Mouse (Mus musculus): ENCODE data around the gene Bcl7a.

Bcl7a gene

GRCm38 (mm10) chr5:123326751-123327148 is 16.9 kb upstream of the Bcl7a start:
- DNase-seq (ENCODE audit: low read depth in 1 of 2, low spot score in 2 of 2): no peak

DNA sequence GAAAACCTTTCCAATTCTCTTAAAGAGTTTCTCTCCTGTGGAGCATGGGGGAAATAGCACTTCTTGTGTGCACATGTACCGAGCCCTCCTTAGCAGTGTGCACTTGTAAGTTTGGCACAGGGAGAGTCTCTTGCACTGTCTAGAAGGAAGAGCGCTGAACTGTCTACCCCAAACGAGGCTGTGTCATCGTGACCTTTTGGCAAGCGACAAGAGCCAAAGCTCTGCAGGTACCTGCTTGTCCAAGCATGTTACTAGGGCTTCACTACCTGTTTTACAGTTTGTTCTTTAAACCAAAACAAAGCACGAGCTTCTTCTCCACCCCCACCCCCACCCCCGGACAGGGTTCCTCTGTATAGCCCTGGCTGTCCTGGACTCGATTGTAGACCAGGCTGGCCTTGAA is 15.9 kb upstream of the Bcl7a start:
- DNase-seq (ENCODE audit: low read depth in 1 of 2, low spot score in 2 of 2): no peak

DNA sequence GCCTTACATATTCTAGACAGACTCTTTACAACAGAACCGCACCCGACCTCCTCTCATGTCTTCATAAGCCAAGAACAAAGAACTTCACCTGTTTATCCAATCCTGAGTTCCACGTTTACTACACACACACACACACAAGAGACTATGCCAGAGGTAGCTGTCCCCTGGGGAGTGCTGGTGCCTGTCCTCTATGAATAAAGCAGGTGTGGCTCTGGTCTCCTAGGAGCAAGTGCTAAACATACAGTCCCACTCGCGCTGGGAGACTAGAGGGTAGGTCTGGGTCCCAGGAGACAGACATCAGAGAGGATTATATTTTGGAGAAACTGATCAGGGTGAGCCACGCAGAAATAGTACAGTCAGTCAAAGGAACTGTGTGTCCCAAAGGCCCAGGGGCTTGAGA is 10.1 kb upstream of the Bcl7a start:
- DNase-seq (ENCODE audit: low read depth in 1 of 2, low spot score in 2 of 2): no peak

DNA sequence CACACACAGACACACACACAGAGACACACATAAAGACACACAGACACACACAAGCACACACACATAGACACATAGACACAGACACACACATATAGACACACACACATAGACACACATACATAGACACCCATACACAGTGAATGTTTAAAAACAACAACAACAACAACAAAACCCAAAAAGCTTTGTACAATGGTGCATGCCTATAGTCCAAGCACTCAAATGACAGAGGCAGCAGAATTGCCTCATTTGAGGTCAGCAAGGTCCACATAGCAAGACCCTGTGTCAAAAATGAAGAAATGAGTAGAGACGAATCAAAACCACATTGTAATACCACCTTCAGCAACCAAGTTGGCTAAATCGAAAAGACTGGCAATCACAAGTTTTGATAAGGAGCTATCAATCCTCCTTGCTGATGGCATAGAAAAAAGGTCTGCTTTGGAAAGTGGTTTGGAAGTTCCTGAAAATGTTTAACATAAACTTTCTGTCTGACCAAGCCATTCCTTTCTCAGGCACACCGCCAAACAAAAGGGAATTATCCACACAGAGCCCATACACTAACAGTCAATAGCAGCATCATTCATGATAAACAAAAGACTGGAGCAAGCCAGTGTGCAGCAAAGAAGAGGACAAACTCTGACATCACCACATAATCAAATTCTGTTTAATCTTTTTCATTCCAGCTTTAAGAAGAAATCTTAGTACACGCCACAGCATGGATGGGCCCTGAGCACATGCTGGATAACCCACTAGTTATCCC is 7.3 kb upstream of the Bcl7a start:
- DNase-seq (ENCODE audit: low read depth in 1 of 2, low spot score in 2 of 2): no peak

- DNase-seq (ENCODE audit: low read depth in 1 of 2, low spot score in 2 of 2): no peak
Measured at GRCm38 (mm10) chr5:123338463-123338862, 5.2 kb upstream of the Bcl7a start.

DNA sequence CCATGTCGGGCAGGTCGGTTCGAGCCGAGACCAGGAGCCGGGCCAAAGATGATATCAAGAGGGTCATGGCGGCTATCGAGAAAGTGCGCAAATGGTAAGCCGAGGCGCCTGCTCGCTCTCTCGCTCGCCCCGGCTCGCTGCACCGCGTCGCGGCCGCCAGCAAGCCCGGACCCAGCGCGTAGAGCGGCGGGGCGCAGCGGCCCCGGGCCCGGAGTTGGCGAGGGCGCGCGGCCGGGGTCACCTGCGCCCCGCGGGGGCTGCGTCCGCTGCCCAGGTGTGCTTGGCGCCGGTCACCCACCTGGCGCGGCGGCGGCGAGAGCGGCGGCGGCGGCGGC is 961 bp downstream of the Bcl7a start:
- DNase-seq (ENCODE audit: low read depth in 1 of 2, low spot score in 2 of 2): no peak

GRCm38 (mm10) chr5:123344963-123345852 is 1.6 kb downstream of the Bcl7a start:
- no peak for DNase-seq (ENCODE audit: low read depth in 1 of 2, low spot score in 2 of 2)

DNA sequence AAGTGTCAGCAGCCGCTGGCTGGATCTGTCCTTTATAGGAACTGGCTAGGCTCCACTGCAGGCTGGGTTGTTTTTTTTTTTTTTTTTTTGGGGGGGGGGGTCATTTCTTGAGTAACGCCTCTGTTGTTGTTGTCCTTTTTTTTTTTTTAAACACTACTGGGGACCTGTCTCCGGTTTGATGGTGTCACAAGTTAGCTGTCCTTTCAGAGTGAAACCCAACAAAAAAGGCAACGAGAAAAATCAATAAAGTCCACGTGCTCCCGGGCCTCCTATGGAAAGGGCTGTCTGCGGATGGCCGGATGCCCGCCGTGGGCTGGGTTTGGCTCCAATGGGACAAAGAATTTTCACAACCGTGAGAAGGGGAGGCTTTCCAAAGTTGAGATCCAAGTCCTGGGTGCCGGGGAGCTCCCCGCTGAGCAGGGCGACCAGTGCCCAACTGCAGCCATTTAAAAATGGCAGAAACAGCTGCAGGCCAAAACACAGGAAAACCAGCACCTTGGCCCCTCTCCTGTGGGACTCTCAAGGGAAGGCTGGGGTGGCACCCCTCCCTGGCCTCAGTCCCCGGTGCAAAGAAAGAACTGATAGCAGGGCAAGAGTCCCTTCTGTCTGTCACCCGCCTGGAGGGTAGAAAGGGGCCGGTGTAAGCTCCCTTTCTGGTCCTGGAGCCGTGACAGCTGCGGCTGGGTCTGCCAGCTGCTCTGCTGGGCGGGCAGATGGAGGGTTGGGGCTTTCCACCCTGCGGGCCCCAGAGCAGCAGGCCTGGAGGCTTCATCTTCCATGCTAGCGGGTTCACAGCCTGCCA is 2.4 kb downstream of the Bcl7a start:
- DNase-seq (ENCODE audit: low read depth in 1 of 2, low spot score in 2 of 2): no peak

DNA sequence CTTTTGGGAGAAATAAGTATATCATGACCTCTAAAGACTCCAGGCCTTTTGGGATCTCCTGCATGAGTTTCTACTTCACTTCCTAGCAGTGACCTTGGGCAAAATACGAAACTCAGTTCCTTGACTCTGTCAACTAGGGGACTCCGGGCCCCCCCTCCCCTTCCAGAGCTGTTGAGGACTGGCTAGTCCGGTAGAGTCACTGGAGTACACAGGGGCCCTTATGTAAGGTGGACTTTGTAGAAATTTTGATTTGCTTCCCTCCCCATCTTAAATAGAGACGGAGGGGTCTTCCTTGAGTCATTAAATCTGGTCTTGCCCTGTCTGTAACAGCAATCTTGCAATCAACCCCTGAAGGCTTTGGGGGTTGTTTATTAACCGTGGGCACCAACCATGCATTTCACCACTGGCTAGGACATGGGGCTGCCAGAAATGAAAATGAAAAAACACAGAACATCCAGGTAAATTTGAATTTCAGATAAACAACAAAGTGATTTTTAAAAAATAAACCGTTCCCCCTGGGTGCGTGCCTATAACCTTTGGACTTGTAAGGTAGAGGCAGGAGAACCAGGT is 3.2 kb downstream of the Bcl7a start:
- no peak for DNase-seq (ENCODE audit: low read depth in 1 of 2, low spot score in 2 of 2)

- no peak for DNase-seq (ENCODE audit: low read depth in 1 of 2, low spot score in 2 of 2)
Measured at GRCm38 (mm10) chr5:123347985-123348384, 4.4 kb downstream of the Bcl7a start.

GRCm38 (mm10) chr5:123350386-123350785 is 6.8 kb downstream of the Bcl7a start:
- DNase-seq (ENCODE audit: low read depth in 1 of 2, low spot score in 2 of 2): no peak

DNA sequence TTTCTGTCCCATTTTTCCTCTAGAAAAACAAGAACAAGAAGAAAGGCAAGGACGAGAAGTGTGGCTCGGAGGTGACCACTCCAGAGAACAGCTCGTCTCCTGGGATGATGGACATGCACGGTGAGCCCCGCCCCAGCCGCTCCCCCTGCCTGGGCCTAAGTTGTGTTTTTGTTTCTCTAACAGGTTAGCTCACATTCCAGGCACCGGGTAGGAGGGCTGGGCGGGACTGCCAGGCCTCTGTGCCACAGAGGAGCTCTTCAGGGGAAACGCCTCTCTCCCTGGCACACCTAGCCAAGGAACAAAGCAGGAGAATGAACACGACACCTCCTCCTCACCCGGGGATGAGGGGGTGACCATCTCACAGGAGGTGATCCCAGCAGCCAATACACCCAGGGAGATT is 12.3 kb downstream of the Bcl7a start:
- no peak for DNase-seq (ENCODE audit: low read depth in 1 of 2, low spot score in 2 of 2)

- DNase-seq (ENCODE audit: low read depth in 1 of 2, low spot score in 2 of 2): no peak
Measured at GRCm38 (mm10) chr5:123357253-123357652, 13.6 kb downstream of the Bcl7a start.

DNA sequence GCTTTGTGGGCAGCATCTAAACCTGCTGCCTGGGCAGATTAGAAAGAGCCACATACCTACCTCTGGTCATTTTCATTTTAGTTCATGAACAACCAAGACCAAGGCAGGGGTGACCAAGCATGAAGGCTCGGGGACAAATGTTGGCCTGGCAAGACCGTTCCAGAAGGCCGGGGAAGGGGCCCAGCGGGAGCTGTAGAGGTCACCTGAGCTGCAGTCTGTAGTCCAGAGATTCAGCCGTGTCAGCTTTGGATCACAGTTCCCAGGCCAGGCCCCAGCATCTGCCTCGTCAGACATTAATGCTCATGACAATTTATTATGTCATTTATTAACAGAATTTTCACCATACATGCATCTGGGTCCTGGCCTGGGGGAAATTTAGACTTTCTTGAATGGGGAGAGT is 15.8 kb downstream of the Bcl7a start:
- no peak for DNase-seq (ENCODE audit: low read depth in 1 of 2, low spot score in 2 of 2)

DNA sequence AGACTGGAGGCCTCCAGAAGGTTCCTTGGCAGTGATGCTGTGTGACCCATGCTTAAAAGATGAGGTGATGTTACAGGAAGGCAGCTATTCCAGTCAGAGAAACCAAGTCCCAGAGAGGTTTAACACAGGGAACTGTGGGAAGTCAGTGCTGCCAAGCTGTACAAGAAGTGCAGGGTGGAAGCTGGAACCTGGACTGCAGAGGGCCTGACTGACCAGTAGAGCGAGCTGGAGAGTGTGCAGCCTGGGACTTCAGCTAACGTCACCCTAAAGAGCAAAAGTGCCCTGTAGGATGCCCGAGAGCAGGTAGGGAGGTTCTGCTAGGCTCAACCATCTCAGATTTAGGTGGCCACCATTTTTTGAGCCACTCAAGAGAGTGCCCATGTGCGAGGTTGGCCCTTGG is 19.3 kb downstream of the Bcl7a start:
- no peak for DNase-seq (ENCODE audit: low read depth in 1 of 2, low spot score in 2 of 2)

GRCm38 (mm10) chr5:123364302-123364971 is 20.8 kb downstream of the Bcl7a start:
- DNase-seq (ENCODE audit: low read depth in 1 of 2, low spot score in 2 of 2): no peak

- DNase-seq (ENCODE audit: low read depth in 1 of 2, low spot score in 2 of 2): peak in 1 of 2 experiments; percentile 22
Measured at GRCm38 (mm10) chr5:123368869-123369488, 25.3 kb downstream of the Bcl7a start.

DNA sequence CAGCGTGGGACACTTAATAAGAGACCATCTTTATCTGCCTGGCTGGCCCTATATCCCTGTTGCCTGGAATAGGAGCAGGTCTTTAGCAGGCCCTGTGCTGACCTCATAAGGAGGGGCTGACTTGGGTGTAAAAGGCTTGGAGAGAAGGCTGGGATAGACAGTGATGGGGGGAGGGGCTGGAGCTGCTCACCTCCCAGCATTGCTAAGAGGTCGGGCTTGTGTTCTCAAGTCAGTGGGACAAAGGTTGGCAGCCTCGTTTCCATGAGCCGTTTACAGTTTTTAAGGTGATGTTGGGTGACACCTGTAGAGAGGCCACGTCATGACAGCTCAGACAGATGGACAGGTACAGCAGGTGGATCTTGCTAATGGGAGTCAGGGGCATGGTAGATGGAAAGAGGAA is 26.4 kb downstream of the Bcl7a start:
- DNase-seq (ENCODE audit: low read depth in 1 of 2, low spot score in 2 of 2): no peak

- no peak for DNase-seq (ENCODE audit: low read depth in 1 of 2, low spot score in 2 of 2)
Measured at GRCm38 (mm10) chr5:123375262-123375661, 31.6 kb downstream of the Bcl7a start.

DNA sequence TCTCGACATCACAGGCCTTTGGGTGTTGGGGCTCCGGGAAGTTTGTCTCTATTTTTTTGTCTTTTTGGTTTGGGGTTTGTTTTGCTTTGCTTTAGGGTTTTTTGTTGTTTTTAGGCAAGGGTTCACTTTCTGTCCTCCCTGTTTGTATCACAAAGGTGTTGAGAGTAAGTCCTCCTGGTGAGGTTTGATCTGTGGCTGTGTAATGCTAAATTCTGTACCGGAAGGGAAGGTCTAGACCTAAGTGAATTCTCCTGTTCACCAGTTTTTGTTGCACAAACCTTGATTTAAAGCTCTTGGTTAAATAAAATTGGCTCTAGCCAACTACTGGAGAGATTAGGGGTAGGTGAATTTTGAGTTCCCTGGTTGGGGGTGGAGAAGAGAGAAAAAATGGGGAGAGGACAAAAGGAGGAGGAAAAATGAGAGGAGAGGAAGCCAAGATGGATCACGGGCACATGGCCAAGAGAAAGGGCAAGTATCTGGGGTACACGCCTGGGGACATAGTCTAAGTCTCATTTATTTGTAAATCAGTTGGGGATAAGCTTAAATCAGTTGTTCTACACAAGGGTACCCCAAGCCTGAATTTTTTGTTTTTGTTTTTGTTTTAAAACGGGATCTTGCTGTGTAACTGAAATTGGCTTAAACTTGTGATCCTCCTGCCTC is 32.3 kb downstream of the Bcl7a start:
- DNase-seq (ENCODE audit: low read depth in 1 of 2, low spot score in 2 of 2): no peak
